In the genomic region with DNA sequence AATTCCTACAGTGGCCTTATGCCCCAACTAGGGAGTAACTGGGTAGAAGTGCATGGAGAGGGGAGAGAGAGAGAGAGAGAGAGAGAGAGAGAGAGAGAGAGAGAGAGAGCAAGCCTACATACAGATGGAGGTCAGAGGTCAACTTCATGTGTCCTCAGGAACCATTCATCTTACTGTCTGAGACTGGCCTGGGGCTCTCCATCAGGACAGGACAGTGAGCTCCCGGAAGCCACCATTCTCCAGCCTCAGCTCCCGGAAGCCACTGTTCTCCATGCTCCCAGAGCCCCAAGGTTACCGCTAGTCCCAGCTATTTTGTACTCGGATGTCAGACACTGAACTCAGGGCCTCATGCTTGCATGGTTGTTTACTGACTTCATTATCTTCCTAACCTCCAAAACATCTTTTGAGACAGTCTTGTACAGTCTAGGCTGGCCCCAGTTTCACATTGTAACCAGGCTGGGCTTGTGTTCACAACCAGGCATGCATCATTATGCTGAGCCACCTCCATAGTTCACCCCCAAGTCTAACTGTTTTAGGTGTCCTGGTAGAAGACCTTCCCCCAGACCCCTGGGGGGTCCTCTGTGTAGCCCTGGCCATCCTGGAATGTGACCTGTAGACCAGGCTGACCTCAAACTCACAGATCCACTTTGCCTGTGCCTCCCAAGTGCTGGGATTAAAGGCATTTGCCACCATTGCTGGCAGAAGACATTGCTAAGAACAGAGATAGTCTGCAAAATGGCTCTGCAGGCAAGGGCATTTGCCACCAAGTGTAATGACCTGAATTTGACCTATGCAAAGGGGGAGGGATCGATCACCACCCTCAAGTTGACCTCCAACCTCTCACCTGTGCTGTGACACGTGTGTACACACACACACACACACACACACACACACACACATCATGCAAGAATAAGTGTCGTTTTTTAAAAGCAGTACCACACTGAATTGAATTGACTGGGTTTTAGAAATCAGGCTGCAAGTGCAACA, we compare ENCODE assay signal across 15 mouse cellular contexts. TPM values are rescaled to one million over a fixed set of nuclear protein-coding genes. Genes with fewer than 3 reads are reported as not detected.
DNase-seq lines count a peak whose midpoint lies in the region; ATAC-seq and TF ChIP-seq lines count a peak whose summit lies in the region.
"Had no signal": no experiment of that assay in that cellular context is flagged by ENCODE, and none has a peak within 500 bp of the region (broad histone marks: within the 10 kb centered on the region; RNA-seq: fewer than 3 reads in every experiment).

No protein-coding gene starts in this region.

- no peak for TF ChIP-seq POLR2A in testis, adult 2 months (IDR thresholded peaks at IDR 0.05; ENCODE audit: control insufficient read depth, low read depth, low read length)

- H3K27me3 ChIP-seq in hindbrain, embryonic 10.5 days (ENCODE audit: insufficient read depth, poor library complexity, severe bottlenecking): no peaks in the 10 kb centered on the region
- H3K27me3 ChIP-seq in hindbrain, postnatal 0 days (ENCODE audit: insufficient read depth, low read length): no peaks in the 10 kb centered on the region
- H3K27me3 ChIP-seq in testis, adult 2 months (ENCODE audit: control insufficient read depth, insufficient read depth, low read length): no peaks in the 10 kb centered on the region
- no peaks in the 10 kb centered on the region for H3K27me3 ChIP-seq in limb, embryonic 13.5 days

- H3K4me2 ChIP-seq in hindbrain, postnatal 0 days (ENCODE audit: low read depth, low read length): no peak overlapping the region
- peak overlapping the region; percentile 87 for H3K4me2 ChIP-seq in limb, embryonic 13.5 days (replicated peaks)

- 0 out of 2 replicates have a peak overlapping the region, but pooled peaks have one; percentile 2 for H3K4me3 ChIP-seq in hindbrain, embryonic 10.5 days
- no peak overlapping the region for H3K4me3 ChIP-seq in hindbrain, postnatal 0 days (ENCODE audit: low read length)
- no peak overlapping the region for H3K4me3 ChIP-seq in testis, adult 2 months (ENCODE audit: control insufficient read depth, low read depth, low read length)
- no peak overlapping the region for H3K4me3 ChIP-seq in limb, embryonic 13.5 days

- H3K9ac ChIP-seq in hindbrain, postnatal 0 days (replicated peaks; ENCODE audit: low read length): no peak overlapping the region
- no peak overlapping the region for H3K9ac ChIP-seq in limb, embryonic 13.5 days

- H3K9me3 ChIP-seq in hindbrain, embryonic 10.5 days: no peaks in the 10 kb centered on the region
- no peaks in the 10 kb centered on the region for H3K9me3 ChIP-seq in hindbrain, postnatal 0 days (ENCODE audit: low read length)
- no peaks in the 10 kb centered on the region for H3K9me3 ChIP-seq in limb, embryonic 13.5 days
- H3K9me3 ChIP-seq: G1E had no signal

- no peak for ATAC-seq in hindbrain, postnatal 0 days
- no peak for ATAC-seq in limb, embryonic 13.5 days (ENCODE audit: low FRiP score, low read depth)

- TF ChIP-seq CTCF in hindbrain, postnatal 0 days (IDR thresholded peaks at IDR 0.05; ENCODE audit: low read depth): no peak
- no peak for TF ChIP-seq CTCF in testis, adult 2 months (IDR thresholded peaks at IDR 0.05; ENCODE audit: control insufficient read depth, insufficient read depth, insufficient replicate concordance, low read depth, low read length)

- WGBS in hindbrain, embryonic 10.5 days: 72% methylated on average over 7 of the region's 7 CpGs
- 72% methylated on average over 7 of the region's 7 CpGs for WGBS in hindbrain, postnatal 0 days
- WGBS in limb, embryonic 13.5 days: 65% methylated on average over 7 of the region's 7 CpGs

- H3K27ac ChIP-seq in hindbrain, embryonic 10.5 days: peak overlapping the region; percentile 25; the same call in 1 of the 2 replicates
- H3K27ac ChIP-seq in hindbrain, postnatal 0 days: no peak overlapping the region
- peak overlapping the region; percentile 33 for H3K27ac ChIP-seq in testis, adult 2 months (ENCODE audit: control insufficient read depth, insufficient read depth, low read depth, low read length)
- no peak overlapping the region for H3K27ac ChIP-seq in limb, embryonic 13.5 days

- peaks cover 67% of the 10 kb centered on the region for H3K4me1 ChIP-seq in hindbrain, embryonic 10.5 days (replicated peaks)
- H3K4me1 ChIP-seq in hindbrain, postnatal 0 days (ENCODE audit: insufficient read depth, low read length): no peaks in the 10 kb centered on the region
- peaks cover 16% of the 10 kb centered on the region for H3K4me1 ChIP-seq in testis, adult 2 months (ENCODE audit: control insufficient read depth, insufficient read depth, low read length)
- H3K4me1 ChIP-seq in limb, embryonic 13.5 days: peaks cover 56% of the 10 kb centered on the region

- DNase-seq in hindbrain, embryonic 10.5 days (ENCODE audit: low spot score): no peak
- no peak for DNase-seq in hindbrain, postnatal 0 days (ENCODE audit: low spot score)
- DNase-seq in testis, postnatal 14 days (ENCODE audit: low spot score): no peak
- no peak for DNase-seq in left cerebral cortex, postnatal 10 days (ENCODE audit: extremely low spot score in 1 of 2, low spot score in 2 of 2)
- no peak for DNase-seq in left cerebral cortex, adult 9 months (ENCODE audit: low spot score in 2 of 2)
- DNase-seq in spleen, postnatal 10 days (ENCODE audit: low spot score in 2 of 2): no peak
- DNase-seq: adrenal gland, adult 2 months; cerebellum, adult 11-12 months; gastrocnemius, postnatal 14 days; lung, postnatal 14 days had no signal

- H3K36me3 ChIP-seq in hindbrain, embryonic 10.5 days: peaks cover 19% of the 10 kb centered on the region
- no peaks in the 10 kb centered on the region for H3K36me3 ChIP-seq in hindbrain, postnatal 0 days (ENCODE audit: insufficient read depth, low read length)
- H3K36me3 ChIP-seq in testis, adult 2 months (ENCODE audit: control insufficient read depth, insufficient read depth, low read length): no peaks in the 10 kb centered on the region
- H3K36me3 ChIP-seq in limb, embryonic 13.5 days: peaks cover 9% of the 10 kb centered on the region

- intact Hi-C loops in left cerebral cortex, postnatal 10 days (cut with DNase I): no loop called here

RNA-seq across cellular contexts. Expression of gene Dock6, which starts 2.5 kb away (rescaled TPM):
- polyA plus RNA-seq in hindbrain, embryonic 10.5 days (2016; fragmentation: Nextera tagmentation; extraction: Ambion mirVana): 23.7 and 24.1 TPM in 2 replicates
- total RNA-seq in hindbrain, postnatal 0 days (2014; rRNA removed): 15.6 and 20.6 TPM in 2 replicates
- polyA plus RNA-seq in hindbrain, postnatal 0 days (2015; fragmentation: Nextera tagmentation; extraction: Ambion mirVana): 11.5 and 11.7 TPM in 2 replicates
- polyA plus RNA-seq in testis, adult 2 months (2012; rRNA removed): 41.5 and 46.0 TPM in 2 replicates
- 37.5 and 39.6 TPM in 2 replicates for polyA plus RNA-seq in limb, embryonic 13.5 days (2015; fragmentation: Nextera tagmentation; extraction: Ambion mirVana)
- total RNA-seq in left cerebral cortex, postnatal 10 days (2021): 10 to 100 TPM; 23.5 to 25.2 TPM

RNA-seq across cellular contexts. Expression of gene Angptl8, which starts 14.7 kb away (rescaled TPM):
- polyA plus RNA-seq in hindbrain, embryonic 10.5 days (2016; fragmentation: Nextera tagmentation; extraction: Ambion mirVana): 0.70 and 0.85 TPM in 2 replicates
- not detected in 2 replicates for total RNA-seq in hindbrain, postnatal 0 days (2014; rRNA removed)
- 0.34 and 0.57 TPM in 2 replicates for polyA plus RNA-seq in hindbrain, postnatal 0 days (2015; fragmentation: Nextera tagmentation; extraction: Ambion mirVana)
- polyA plus RNA-seq in testis, adult 2 months (2012; rRNA removed): not detected in 2 replicates
- 0.67 and 0.91 TPM in 2 replicates for polyA plus RNA-seq in limb, embryonic 13.5 days (2015; fragmentation: Nextera tagmentation; extraction: Ambion mirVana)
- total RNA-seq in left cerebral cortex, postnatal 10 days (2021): not detected
- total RNA-seq: G1E; gastrocnemius, postnatal 14 days; layer of hippocampus, adult 18-20 months had no signal
- polyA plus RNA-seq: G1E; neural tube, embryonic 11.5 days had no signal

RNA-seq across cellular contexts. Expression of gene Kank2, which starts 51.4 kb away (rescaled TPM):
- polyA plus RNA-seq in hindbrain, embryonic 10.5 days (2016; fragmentation: Nextera tagmentation; extraction: Ambion mirVana): 10.0 and 11.0 TPM in 2 replicates
- total RNA-seq in hindbrain, postnatal 0 days (2014; rRNA removed): 15.6 and 19.1 TPM in 2 replicates
- polyA plus RNA-seq in hindbrain, postnatal 0 days (2015; fragmentation: Nextera tagmentation; extraction: Ambion mirVana): 3.1 and 3.4 TPM in 2 replicates
- 6.7 and 6.9 TPM in 2 replicates for polyA plus RNA-seq in testis, adult 2 months (2012; rRNA removed)
- polyA plus RNA-seq in limb, embryonic 13.5 days (2015; fragmentation: Nextera tagmentation; extraction: Ambion mirVana): 18.9 and 21.3 TPM in 2 replicates
- total RNA-seq in left cerebral cortex, postnatal 10 days (2021): 1 to 10 TPM; 6.7 to 7.7 TPM
- polyA plus RNA-seq: G1E had no signal

Comparison
In these comparisons a context has a peak if more than half of its experiments do, and no peak if none do; other contexts are left out.
1. H3K27ac ChIP-seq: peak in hindbrain, embryonic 10.5 days (single experiment) and testis, adult 2 months (single experiment); none in hindbrain, postnatal 0 days (single experiment) and limb, embryonic 13.5 days (single experiment).